Mouse (Mus musculus): ENCODE results near the gene Cdh7. TPM values are rescaled to one million over a fixed set of nuclear protein-coding genes. Genes with fewer than 3 reads are reported as not detected.

Cdh7 gene
- total and polyA plus RNA-seq, 2 experiments from 2014 or later = 22.0 to 40.1 TPM

GRCm38 (mm10) chr1:109982809-109983536 lies 742 bp downstream of the Cdh7 start:
- H3K27ac ChIP-seq (ENCODE audit: low read depth, low read length) = peak overlapping the region; percentile 82
- H3K9me3 ChIP-seq (ENCODE audit: low read length) = no peaks in the 10 kb centered on the region
- peak; percentile 53 for DNase-seq (ENCODE audit: low spot score)
- H3K4me3 ChIP-seq (ENCODE audit: low read depth, low read length) = peak overlapping the region; percentile 73
- H3K27me3 ChIP-seq (ENCODE audit: insufficient read depth, low read length) = no peaks in the 10 kb centered on the region
- ATAC-seq (ENCODE audit: low FRiP score) = peak; percentile 86
- peak overlapping the region; percentile 83 for H3K4me2 ChIP-seq (ENCODE audit: low read depth, low read length, poor library complexity, severe bottlenecking)
- H3K4me1 ChIP-seq (ENCODE audit: insufficient read depth, low read length) = no peaks in the 10 kb centered on the region
- under 1% methylated on average over 38 of the region's 38 CpGs for WGBS
- H3K9ac ChIP-seq (replicated peaks; ENCODE audit: low read length, poor library complexity, severe bottlenecking) = peak overlapping the region; percentile 79
- no peaks in the 10 kb centered on the region for H3K36me3 ChIP-seq (ENCODE audit: insufficient read depth, low read length)
- TF ChIP-seq CTCF (IDR thresholded peaks at IDR 0.05) = no peak; the same call in 1 of the 2 replicates

DNA sequence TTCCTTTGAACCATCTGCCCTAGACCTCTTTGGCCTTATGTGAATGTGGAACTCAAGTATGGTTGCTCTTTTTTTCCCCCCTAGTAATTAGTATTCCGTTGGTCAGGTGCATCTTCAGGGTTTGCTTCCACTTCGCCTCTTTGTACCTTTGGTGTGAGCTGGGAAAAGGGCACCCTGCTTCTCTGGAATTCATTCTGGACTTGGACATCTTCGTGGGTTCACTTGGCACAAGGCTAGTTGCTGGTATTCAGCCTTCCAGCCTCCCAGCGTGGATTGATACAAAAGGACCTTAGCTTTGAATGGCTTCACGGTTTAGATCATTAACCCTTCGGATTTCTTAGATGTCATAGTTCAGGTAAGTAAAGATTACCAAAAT lies 1.3 kb downstream of the Cdh7 start:
- ATAC-seq (ENCODE audit: low FRiP score) = no peak
- H3K27ac ChIP-seq (ENCODE audit: low read depth, low read length) = peak overlapping the region; percentile 82
- H3K4me2 ChIP-seq (ENCODE audit: low read depth, low read length, poor library complexity, severe bottlenecking) = peak overlapping the region; percentile 83
- H3K9me3 ChIP-seq (ENCODE audit: low read length) = no peaks in the 10 kb centered on the region
- no peaks in the 10 kb centered on the region for H3K27me3 ChIP-seq (ENCODE audit: insufficient read depth, low read length)
- peak; percentile 41 for DNase-seq (ENCODE audit: low spot score)
- peak overlapping the region; percentile 73 for H3K4me3 ChIP-seq (ENCODE audit: low read depth, low read length)
- peak overlapping the region; percentile 79 for H3K9ac ChIP-seq (replicated peaks; ENCODE audit: low read length, poor library complexity, severe bottlenecking)
- H3K4me1 ChIP-seq (ENCODE audit: insufficient read depth, low read length) = no peaks in the 10 kb centered on the region
- H3K36me3 ChIP-seq (ENCODE audit: insufficient read depth, low read length) = no peaks in the 10 kb centered on the region
- 6% methylated on average over 6 of the region's 6 CpGs for WGBS
- no peak for TF ChIP-seq CTCF (IDR thresholded peaks at IDR 0.05)

DNA sequence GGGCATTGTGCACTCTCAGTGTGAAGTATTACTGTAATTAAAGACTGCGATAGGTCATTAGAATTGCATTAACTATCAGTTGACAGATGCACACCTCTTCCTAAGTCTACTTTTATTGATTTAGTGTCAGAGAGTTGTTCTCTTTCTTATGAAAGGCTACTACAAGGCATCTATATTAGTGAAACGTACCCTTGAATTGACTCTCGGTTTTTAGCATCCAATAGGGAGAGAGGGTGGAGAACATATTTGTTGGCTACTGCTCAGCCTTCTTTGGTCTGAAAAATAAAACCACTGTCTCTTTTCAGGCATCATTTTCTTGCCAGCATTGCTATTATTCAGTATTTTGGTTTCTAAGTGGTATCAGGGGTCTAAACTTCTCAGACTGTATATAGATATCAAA lies 2.5 kb downstream of the Cdh7 start:
- 17% methylated on average over 3 of the region's 3 CpGs for WGBS
- Histone ChIP-seq H3K27ac (ENCODE audit: low read depth, low read length) (0 out of 2 replicates have a peak overlapping the region, but pooled peaks have one; percentile 2), H3K4me1 (ENCODE audit: insufficient read depth, low read length) (no peaks in the 10 kb centered on the region), H3K9ac (replicated peaks; ENCODE audit: low read length, poor library complexity, severe bottlenecking) (peak overlapping the region; percentile 9; the same call in 1 of the 2 replicates), H3K4me2 (ENCODE audit: low read depth, low read length, poor library complexity, severe bottlenecking) (peak overlapping the region; percentile 44), H3K36me3 (ENCODE audit: insufficient read depth, low read length) (no peaks in the 10 kb centered on the region), H3K27me3 (ENCODE audit: insufficient read depth, low read length) (no peaks in the 10 kb centered on the region), H3K4me3 (ENCODE audit: low read depth, low read length) (peak overlapping the region; percentile 73), H3K9me3 (ENCODE audit: low read length) (no peaks in the 10 kb centered on the region)
- no peak for ATAC-seq (ENCODE audit: low FRiP score)
- TF ChIP-seq CTCF (IDR thresholded peaks at IDR 0.05) = no peak
- peak; percentile 14 for DNase-seq (ENCODE audit: low spot score)

DNA sequence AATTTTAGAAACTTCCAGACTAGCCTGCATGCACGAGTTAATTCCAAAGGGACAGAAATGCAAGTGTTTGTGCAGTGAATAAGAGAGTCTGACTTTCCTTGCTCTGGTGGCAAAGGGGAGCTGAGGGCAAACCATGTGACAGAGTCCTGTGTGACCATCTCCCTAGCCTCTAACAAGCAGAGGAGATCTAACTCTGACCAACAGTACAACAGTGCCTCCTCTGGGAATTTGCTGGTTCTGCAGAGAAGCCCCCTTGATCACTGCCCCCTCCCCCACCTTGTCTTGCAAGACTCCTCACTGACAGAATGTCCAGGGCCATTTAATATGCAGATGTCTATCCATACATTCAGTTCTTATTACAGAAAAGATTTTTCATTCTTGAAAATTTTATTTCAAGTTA lies 3.2 kb downstream of the Cdh7 start:
- no peaks in the 10 kb centered on the region for H3K27me3 ChIP-seq (ENCODE audit: insufficient read depth, low read length)
- H3K27ac ChIP-seq (ENCODE audit: low read depth, low read length) = no peak overlapping the region
- H3K9me3 ChIP-seq (ENCODE audit: low read length) = no peaks in the 10 kb centered on the region
- no peaks in the 10 kb centered on the region for H3K4me1 ChIP-seq (ENCODE audit: insufficient read depth, low read length)
- ATAC-seq (ENCODE audit: low FRiP score) (peak; percentile 45; the same call in 1 of the 2 replicates), DNase-seq (ENCODE audit: low spot score) (peak; percentile 92)
- no peak overlapping the region for H3K9ac ChIP-seq (replicated peaks; ENCODE audit: low read length, poor library complexity, severe bottlenecking)
- 4% methylated on average over 1 of the region's 1 CpGs for WGBS
- H3K4me2 ChIP-seq (ENCODE audit: low read depth, low read length, poor library complexity, severe bottlenecking) = peak overlapping the region; percentile 33
- peak overlapping the region; percentile 26; the same call in 1 of the 2 replicates for H3K4me3 ChIP-seq (ENCODE audit: low read depth, low read length)
- H3K36me3 ChIP-seq (ENCODE audit: insufficient read depth, low read length) = no peaks in the 10 kb centered on the region
- TF ChIP-seq CTCF (IDR thresholded peaks at IDR 0.05) = peak; percentile 78

DNA sequence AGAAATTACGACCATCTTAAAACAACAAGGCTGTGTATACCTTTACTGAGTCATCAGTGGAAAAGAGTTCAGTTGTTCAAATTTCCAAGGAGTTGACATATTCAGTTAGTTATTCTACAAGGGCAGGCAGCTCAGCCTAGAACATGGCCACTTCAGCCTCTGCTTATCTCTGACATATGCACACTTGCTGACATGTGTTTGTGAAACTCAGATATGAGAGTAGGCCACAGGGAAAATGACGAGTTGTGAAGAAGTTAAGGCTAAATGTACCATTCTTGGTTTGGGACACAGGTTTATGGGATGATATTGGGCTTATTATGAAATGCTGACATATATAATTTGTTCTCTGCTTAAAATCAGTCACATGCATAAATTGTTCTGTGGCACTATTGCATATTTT lies 7.3 kb downstream of the Cdh7 start:
- H3K4me1 ChIP-seq (ENCODE audit: insufficient read depth, low read length) = no peaks in the 10 kb centered on the region
- no peak for ATAC-seq (ENCODE audit: low FRiP score)
- no peaks in the 10 kb centered on the region for H3K9me3 ChIP-seq (ENCODE audit: low read length)
- no peaks in the 10 kb centered on the region for H3K27me3 ChIP-seq (ENCODE audit: insufficient read depth, low read length)
- H3K4me2 ChIP-seq (ENCODE audit: low read depth, low read length, poor library complexity, severe bottlenecking) = no peak overlapping the region
- 81% methylated on average over 2 of the region's 2 CpGs for WGBS
- H3K4me3 ChIP-seq (ENCODE audit: low read depth, low read length) = no peak overlapping the region
- no peak overlapping the region for H3K27ac ChIP-seq (ENCODE audit: low read depth, low read length)
- H3K9ac ChIP-seq (replicated peaks; ENCODE audit: low read length, poor library complexity, severe bottlenecking) = no peak overlapping the region
- H3K36me3 ChIP-seq (ENCODE audit: insufficient read depth, low read length) = no peaks in the 10 kb centered on the region
- no peak for TF ChIP-seq CTCF (IDR thresholded peaks at IDR 0.05)
- no peak for DNase-seq (ENCODE audit: low spot score)

DNA sequence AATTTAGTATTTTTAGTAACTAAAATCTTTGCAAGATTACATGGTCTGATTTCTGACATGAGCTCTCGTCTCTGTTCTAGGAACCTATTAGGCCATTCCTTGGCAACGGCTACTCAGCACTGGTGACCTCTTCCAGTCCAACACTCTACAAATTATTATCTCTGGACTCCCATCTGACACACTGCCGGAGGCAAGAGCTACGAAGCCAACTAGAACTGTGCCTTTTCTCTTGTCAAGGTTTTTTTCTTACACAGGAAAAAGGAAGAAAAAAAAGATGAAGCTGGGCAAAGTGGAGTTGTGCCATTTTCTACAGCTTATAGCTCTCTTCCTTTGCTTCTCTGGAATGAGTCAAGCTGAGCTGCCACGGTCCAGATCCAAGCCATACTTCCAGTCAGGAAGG lies 11.7 kb downstream of the Cdh7 start:
- no peak for TF ChIP-seq CTCF (IDR thresholded peaks at IDR 0.05)
- no peaks in the 10 kb centered on the region for H3K9me3 ChIP-seq (ENCODE audit: low read length)
- no peak overlapping the region for H3K9ac ChIP-seq (replicated peaks; ENCODE audit: low read length, poor library complexity, severe bottlenecking)
- no peaks in the 10 kb centered on the region for H3K4me1 ChIP-seq (ENCODE audit: insufficient read depth, low read length)
- no peak overlapping the region for H3K4me3 ChIP-seq (ENCODE audit: low read depth, low read length)
- H3K27ac ChIP-seq (ENCODE audit: low read depth, low read length) = no peak overlapping the region
- no peak overlapping the region for H3K4me2 ChIP-seq (ENCODE audit: low read depth, low read length, poor library complexity, severe bottlenecking)
- no peaks in the 10 kb centered on the region for H3K27me3 ChIP-seq (ENCODE audit: insufficient read depth, low read length)
- DNase-seq (ENCODE audit: low spot score) (peak; percentile 38), ATAC-seq (ENCODE audit: low FRiP score) (no peak)
- no peaks in the 10 kb centered on the region for H3K36me3 ChIP-seq (ENCODE audit: insufficient read depth, low read length)
- 82% methylated on average over 5 of the region's 5 CpGs for WGBS

All from midbrain, postnatal 0 days (tissue).